Mouse (Mus musculus) midbrain, embryonic 16.5 days (tissue): Measurements from ENCODE around the gene Foxp1. TPM values are rescaled to one million over a fixed set of nuclear protein-coding genes. Genes with fewer than 3 reads are reported as not detected.

Experiments
- ATAC-seq: fragments of 200-750 bp; cut with Nextera tagmentation; 2 replicates; pipeline ENCODE4 v1.8.0; 2017; ENCODE audit warnings: moderate TSS enrichment
- H3K27ac ChIP-seq: fragments of 300-500 bp; sonication (generic); 2 replicates; pipeline ENCODE4 v1.5.1; 2014; ENCODE audit warnings: mild to moderate bottlenecking, low read length, mixed read lengths
- H3K27me3 ChIP-seq: fragments of 300-500 bp; sonication (generic); 2 replicates; pipeline ENCODE4 v1.6.1; 2014; ENCODE audit warnings: low read depth, low read length, mixed read lengths; ENCODE audit not compliant: control insufficient read depth, insufficient read depth
- H3K36me3 ChIP-seq: fragments of 300-500 bp; sonication (generic); 2 replicates; pipeline ENCODE4 v1.6.1; 2014; ENCODE audit warnings: mild to moderate bottlenecking, low read length, moderate library complexity, mixed read lengths; ENCODE audit not compliant: control insufficient read depth, insufficient read depth
- H3K4me1 ChIP-seq: fragments of 300-500 bp; sonication (generic); 2 replicates; pipeline ENCODE4 v1.6.1; 2014; ENCODE audit warnings: mild to moderate bottlenecking, low read length, mixed read lengths; ENCODE audit not compliant: control insufficient read depth, insufficient read depth
- H3K4me2 ChIP-seq: fragments of 300-500 bp; sonication (generic); 2 replicates; pipeline ENCODE4 v1.6.1; 2014; ENCODE audit warnings: mild to moderate bottlenecking, low read length, mixed read lengths
- H3K4me3 ChIP-seq: fragments of 300-500 bp; sonication (generic); 2 replicates; pipeline ENCODE4 v1.5.1; 2014; ENCODE audit warnings: low read depth, mild to moderate bottlenecking, low read length, moderate library complexity, mixed read lengths
- H3K9ac ChIP-seq: fragments of 300-500 bp; sonication (generic); 2 replicates; pipeline ENCODE4 v1.6.1; 2014; ENCODE audit warnings: low read depth, low read length, mixed read lengths
- H3K9me3 ChIP-seq: fragments of 300-500 bp; sonication (generic); replicated peaks from 2 replicates; pipeline ENCODE4 v1.6.1; 2014; ENCODE audit warnings: mild to moderate bottlenecking, low read length, mixed read lengths; ENCODE audit not compliant: control insufficient read depth, poor library complexity, severe bottlenecking
- WGBS: fragments of 180-500 bp; shearing (Covaris S2); extraction: QIAGEN DNeasy Blood & Tissue Kit; methylation state at CpG from one replicate; pipeline ENCODE4 v1.1.7; 2014; 5-methylcytosine and 5-hydroxymethylcytosine counted together
- polyA plus RNA-seq: library from polyadenylated mRNA; unstranded; fragments of >200 nt; fragmentation: Nextera tagmentation; extraction: Ambion mirVana; gene quantifications from 2 replicates; pipeline ENCODE4 v1.2.1, GENCODE M21; 2015

Gene Foxp1
- polyA plus RNA-seq, 1 experiment from 2014 or later = 79.8 TPM

DNA sequence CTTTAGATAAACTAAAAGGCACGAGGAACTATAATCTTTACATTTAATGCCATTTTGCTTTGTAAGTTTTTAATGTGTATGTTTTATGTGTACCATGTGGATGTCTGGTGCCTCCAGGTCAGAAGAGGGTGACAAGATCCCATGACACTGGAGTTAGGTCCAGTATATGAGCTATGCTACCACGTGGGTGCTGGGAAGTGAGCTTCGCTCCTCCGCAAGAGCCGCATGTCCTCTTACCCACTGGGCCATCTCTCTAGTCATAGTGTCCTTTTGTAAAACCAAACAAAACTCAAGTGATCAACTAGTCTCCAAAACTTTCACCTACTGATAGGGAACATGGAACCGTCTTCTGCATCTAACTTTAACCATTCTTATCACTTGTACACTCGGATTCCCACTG lies 542.5 kb downstream of the Foxp1 start:
- Histone ChIP-seq H3K9me3 (no peaks in the 10 kb centered on the region), H3K9ac (no peak overlapping the region), H3K4me1 (no peaks in the 10 kb centered on the region), H3K36me3 (peaks cover 4% of the 10 kb centered on the region; the same call in 1 of the 2 replicates), H3K4me2 (no peak overlapping the region), H3K27me3 (no peaks in the 10 kb centered on the region), H3K27ac (no peak overlapping the region), H3K4me3 (no peak overlapping the region)
- no peak for ATAC-seq
- 91% methylated on average over 7 of the region's 7 CpGs for WGBS

GRCm38 (mm10) chr6:98977806-98978205 lies 544.7 kb downstream of the Foxp1 start:
- Histone ChIP-seq H3K4me2 (no peak overlapping the region), H3K27ac (no peak overlapping the region), H3K9ac (no peak overlapping the region), H3K4me3 (no peak overlapping the region), H3K27me3 (no peaks in the 10 kb centered on the region), H3K4me1 (no peaks in the 10 kb centered on the region), H3K9me3 (no peaks in the 10 kb centered on the region), H3K36me3 (peaks cover 4% of the 10 kb centered on the region; the same call in 1 of the 2 replicates)
- 92% methylated on average over 4 of the region's 4 CpGs for WGBS
- ATAC-seq = no peak

- Histone ChIP-seq H3K27ac (no peak overlapping the region), H3K9me3 (no peaks in the 10 kb centered on the region), H3K4me3 (no peak overlapping the region), H3K4me2 (no peak overlapping the region), H3K27me3 (no peaks in the 10 kb centered on the region), H3K36me3 (peaks cover 4% of the 10 kb centered on the region; the same call in 1 of the 2 replicates), H3K4me1 (peaks cover 2% of the 10 kb centered on the region; the same call in 1 of the 2 replicates), H3K9ac (no peak overlapping the region)
- ATAC-seq = no peak
- 94% methylated on average over 6 of the region's 6 CpGs for WGBS
These were observed 546.6 kb downstream of the Foxp1 start for GRCm38 (mm10) chr6:98975918-98976317.

DNA sequence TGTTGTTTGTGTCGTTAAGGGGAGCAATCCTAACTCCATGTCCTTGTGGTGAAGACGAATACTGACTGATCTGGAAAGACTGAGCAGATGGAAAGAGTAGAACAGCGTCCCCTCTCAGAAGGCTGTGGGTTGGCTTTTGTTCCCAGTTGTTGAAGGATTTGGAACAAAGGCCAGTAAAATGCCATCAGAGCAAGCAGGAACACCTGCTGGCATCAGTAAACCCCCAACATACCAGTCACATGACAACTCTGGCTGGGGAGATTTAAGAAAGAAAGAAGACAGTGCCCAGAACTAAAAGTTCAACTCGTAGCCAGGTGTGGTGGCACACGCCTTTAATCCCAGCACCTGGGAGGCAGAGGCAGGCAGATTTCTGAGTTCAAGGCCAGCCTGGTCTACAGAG lies 549.1 kb downstream of the Foxp1 start:
- no peak for ATAC-seq
- H3K36me3 ChIP-seq = peaks cover 4% of the 10 kb centered on the region; the same call in 1 of the 2 replicates
- H3K27ac ChIP-seq = no peak overlapping the region
- H3K4me3 ChIP-seq = no peak overlapping the region
- H3K4me2 ChIP-seq = no peak overlapping the region
- peaks cover 9% of the 10 kb centered on the region for H3K4me1 ChIP-seq
- no peak overlapping the region for H3K9ac ChIP-seq
- WGBS = 78% methylated on average over 5 of the region's 5 CpGs
- no peaks in the 10 kb centered on the region for H3K9me3 ChIP-seq
- no peaks in the 10 kb centered on the region for H3K27me3 ChIP-seq

DNA sequence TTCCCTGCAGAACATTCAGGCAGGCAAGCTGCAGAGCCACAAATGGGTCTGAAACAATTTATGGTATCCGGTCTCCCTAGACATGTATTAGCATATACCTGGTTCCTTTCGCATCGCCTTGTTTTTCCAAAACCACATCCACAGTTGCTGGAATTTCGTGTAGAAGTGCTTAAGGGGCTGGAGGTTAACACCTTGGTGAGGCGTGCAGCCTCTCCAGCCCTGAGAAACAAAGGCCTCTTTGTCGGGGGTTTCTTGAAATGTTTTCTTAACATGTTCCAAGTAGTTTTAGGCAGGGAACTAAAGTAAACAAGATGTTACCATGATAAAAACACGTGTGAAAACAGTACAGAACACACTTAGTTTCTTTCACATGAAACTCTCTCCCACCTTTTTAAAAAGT lies 550.1 kb downstream of the Foxp1 start:
- no peaks in the 10 kb centered on the region for H3K27me3 ChIP-seq
- H3K4me1 ChIP-seq = peaks cover 9% of the 10 kb centered on the region
- H3K36me3 ChIP-seq = 0 out of 2 replicates have a peak, but pooled peaks cover 4% of the 10 kb centered on the region
- no peak overlapping the region for H3K27ac ChIP-seq
- H3K4me2 ChIP-seq = no peak overlapping the region
- H3K9ac ChIP-seq = no peak overlapping the region
- no peaks in the 10 kb centered on the region for H3K9me3 ChIP-seq
- H3K4me3 ChIP-seq = no peak overlapping the region
- WGBS = 73% methylated on average over 7 of the region's 7 CpGs
- no peak for ATAC-seq

DNA sequence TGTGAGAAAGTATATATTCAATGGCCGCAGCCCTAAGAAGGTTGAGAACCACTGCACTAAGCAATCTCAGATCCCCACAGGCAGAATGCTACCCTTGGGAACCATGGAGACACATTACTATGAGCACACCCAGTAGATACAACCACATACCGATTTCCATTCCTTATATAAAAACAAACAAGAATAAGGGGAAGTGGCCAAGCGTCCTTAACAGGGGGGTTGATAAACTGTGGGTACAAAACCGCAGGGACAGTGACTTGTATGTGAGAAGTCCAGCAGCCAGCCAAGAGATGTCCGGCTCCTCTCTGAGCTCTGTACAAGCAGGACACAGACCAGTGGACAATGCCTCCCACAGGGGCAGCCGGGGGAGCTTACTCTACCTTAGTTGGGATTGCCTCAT lies 563.2 kb downstream of the Foxp1 start:
- Histone ChIP-seq H3K36me3 (no peaks in the 10 kb centered on the region), H3K4me3 (no peak overlapping the region), H3K4me1 (0 out of 2 replicates have a peak, but pooled peaks cover 5% of the 10 kb centered on the region), H3K27me3 (no peaks in the 10 kb centered on the region), H3K4me2 (no peak overlapping the region), H3K9me3 (no peaks in the 10 kb centered on the region), H3K27ac (no peak overlapping the region), H3K9ac (no peak overlapping the region)
- WGBS = 88% methylated on average over 6 of the region's 6 CpGs
- no peak for ATAC-seq

- no peaks in the 10 kb centered on the region for H3K9me3 ChIP-seq
- H3K27me3 ChIP-seq = no peaks in the 10 kb centered on the region
- no peak for ATAC-seq
- H3K4me2 ChIP-seq = no peak overlapping the region
- no peak overlapping the region for H3K27ac ChIP-seq
- H3K9ac ChIP-seq = no peak overlapping the region
- no peaks in the 10 kb centered on the region for H3K36me3 ChIP-seq
- WGBS = 84% methylated on average over 9 of the region's 9 CpGs
- 0 out of 2 replicates have a peak, but pooled peaks cover 5% of the 10 kb centered on the region for H3K4me1 ChIP-seq
- no peak overlapping the region for H3K4me3 ChIP-seq
These were observed 565.9 kb downstream of the Foxp1 start for GRCm38 (mm10) chr6:98956522-98957169.

- H3K36me3 ChIP-seq = no peaks in the 10 kb centered on the region
- 66% methylated on average over 6 of the region's 6 CpGs for WGBS
- no peak overlapping the region for H3K4me2 ChIP-seq
- H3K27ac ChIP-seq = no peak overlapping the region
- H3K4me1 ChIP-seq = 0 out of 2 replicates have a peak, but pooled peaks cover 5% of the 10 kb centered on the region
- H3K27me3 ChIP-seq = no peaks in the 10 kb centered on the region
- no peaks in the 10 kb centered on the region for H3K9me3 ChIP-seq
- no peak for ATAC-seq
- no peak overlapping the region for H3K4me3 ChIP-seq
- no peak overlapping the region for H3K9ac ChIP-seq
These were observed 566.8 kb downstream of the Foxp1 start for GRCm38 (mm10) chr6:98955706-98956105.

DNA sequence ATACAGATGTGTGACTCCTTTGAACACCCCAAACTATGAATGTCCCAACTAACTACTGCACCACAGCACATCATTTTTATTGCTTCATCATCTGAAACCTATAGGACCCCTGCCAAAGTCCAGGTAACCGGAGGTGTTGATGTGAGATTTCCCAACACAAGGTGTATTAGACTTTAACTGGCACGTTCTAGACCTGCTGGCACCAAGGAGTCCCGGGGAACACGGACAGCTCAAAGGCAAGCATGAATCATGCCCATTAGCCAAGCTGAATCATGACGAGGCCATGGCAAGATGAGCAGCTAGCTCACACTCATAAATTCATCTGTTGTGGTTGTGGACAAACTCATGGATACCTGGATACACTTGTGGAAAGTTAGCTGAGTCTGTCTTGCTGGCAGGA lies 568.1 kb downstream of the Foxp1 start:
- H3K36me3 ChIP-seq = no peaks in the 10 kb centered on the region
- H3K4me2 ChIP-seq = no peak overlapping the region
- no peak overlapping the region for H3K4me3 ChIP-seq
- no peak overlapping the region for H3K9ac ChIP-seq
- no peak for ATAC-seq
- WGBS = 97% methylated on average over 5 of the region's 5 CpGs
- peaks cover 12% of the 10 kb centered on the region for H3K4me1 ChIP-seq
- H3K27ac ChIP-seq = no peak overlapping the region
- H3K27me3 ChIP-seq = no peaks in the 10 kb centered on the region
- H3K9me3 ChIP-seq = no peaks in the 10 kb centered on the region
